Mouse (Mus musculus) intestine, postnatal 0 days (tissue): ENCODE data around the gene Naip2. TPM values are rescaled to one million over a fixed set of nuclear protein-coding genes. Genes with fewer than 3 reads are reported as not detected.
"Not testable (repeated sequence)": the region's sequence is repeated elsewhere in the genome, so short reads cannot be mapped to it uniquely, and the experiment has no call there.

Source experiments
- ATAC-seq: fragments of 200-750 bp; cut with Nextera tagmentation; 2 replicates; pipeline ENCODE4 v1.8.0; 2017; ENCODE audit warnings: mild to moderate bottlenecking, moderate TSS enrichment, moderate library complexity
- H3K27ac ChIP-seq: fragments of 300-500 bp; sonication (generic); 2 replicates; pipeline ENCODE4 v1.5.1; 2014; ENCODE audit warnings: mild to moderate bottlenecking, low read depth, low read length, moderate library complexity
- H3K27me3 ChIP-seq: fragments of 300-500 bp; sonication (generic); replicated peaks from 2 replicates; pipeline ENCODE4 v1.6.1; 2014; ENCODE audit warnings: low read length, mixed read lengths; ENCODE audit not compliant: control insufficient read depth, insufficient read depth
- H3K36me3 ChIP-seq: fragments of 300-500 bp; sonication (generic); 2 replicates; pipeline ENCODE4 v1.6.1; 2014; ENCODE audit warnings: mild to moderate bottlenecking, moderate library complexity; ENCODE audit not compliant: control insufficient read depth, insufficient read depth
- H3K4me1 ChIP-seq: fragments of 300-500 bp; sonication (generic); replicated peaks from 2 replicates; pipeline ENCODE4 v1.6.1; 2014; ENCODE audit warnings: antibody characterized with exemption, low read length, mixed read lengths; ENCODE audit not compliant: control insufficient read depth, insufficient read depth
- H3K4me2 ChIP-seq: fragments of 300-500 bp; sonication (generic); replicated peaks from 2 replicates; pipeline ENCODE4 v1.6.1; 2014; ENCODE audit warnings: low read depth, mild to moderate bottlenecking, moderate library complexity
- H3K4me3 ChIP-seq: fragments of 300-500 bp; sonication (generic); 2 replicates; pipeline ENCODE4 v1.5.1; 2014; ENCODE audit warnings: low read depth, low read length
- H3K9ac ChIP-seq: fragments of 300-500 bp; sonication (generic); 2 replicates; pipeline ENCODE4 v1.6.1; 2014; ENCODE audit warnings: mild to moderate bottlenecking, low read depth, low read length
- H3K9me3 ChIP-seq: fragments of 300-500 bp; sonication (generic); 2 replicates; pipeline ENCODE4 v1.6.1; 2016; ENCODE audit warnings: mixed run types; ENCODE audit not compliant: control insufficient read depth
- CTCF ChIP-seq: sonication (generic); IDR thresholded peaks from 2 replicates; pipeline ENCODE4 v1.5.1; 2016; ENCODE audit warnings: low read depth, mild to moderate bottlenecking, control low read depth, antibody characterized with exemption, moderate library complexity
- WGBS: fragments of 180-500 bp; shearing (Covaris S2); extraction: QIAGEN DNeasy Blood & Tissue Kit; methylation state at CpG from one replicate; pipeline ENCODE4 v1.1.7; 2014; 5-methylcytosine and 5-hydroxymethylcytosine counted together
- polyA plus RNA-seq: library from polyadenylated mRNA; unstranded; fragments of >200 nt; fragmentation: Nextera tagmentation; extraction: Ambion mirVana; gene quantifications from 2 replicates; pipeline ENCODE4 v1.2.1, GENCODE M21; 2015

The Naip2 gene
- 5.5 and 6.6 TPM in 2 replicates for polyA plus RNA-seq

DNA sequence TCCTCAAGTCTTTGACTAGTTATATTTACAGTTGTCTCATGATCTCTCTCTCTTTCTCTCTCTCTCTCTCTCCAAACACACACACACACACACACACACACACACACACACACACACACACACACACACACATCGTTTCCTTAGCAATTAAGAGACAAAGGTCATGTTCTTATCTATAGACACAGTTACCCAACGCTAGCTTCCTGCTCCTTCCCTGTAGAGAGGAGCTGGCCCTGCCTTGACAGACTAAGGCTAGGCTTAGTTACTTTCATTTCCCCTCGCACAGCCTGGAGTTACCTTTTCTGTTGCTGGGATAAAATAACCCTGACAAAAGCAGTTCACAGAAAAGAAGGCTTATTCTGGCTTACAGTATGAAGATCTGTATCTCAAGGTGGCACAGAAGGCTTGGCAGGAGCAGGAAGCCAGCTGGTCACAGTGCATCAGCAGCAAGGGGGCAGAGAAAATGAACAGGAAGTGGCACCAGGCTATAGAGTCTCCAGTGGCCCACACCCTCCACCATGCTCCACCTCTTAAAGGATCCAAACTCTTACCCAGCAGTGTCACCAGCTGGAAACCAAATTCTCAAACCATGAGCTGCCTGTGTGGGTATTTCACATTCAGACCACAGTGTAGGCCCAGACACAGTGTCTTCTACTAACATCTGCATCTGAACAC, at the start of gene Naip2:
Gene Naip2 (minus strand): TSS at position 434 of the 675 bp plus-strand sequence.
- H3K36me3 ChIP-seq, H3K9me3 ChIP-seq, H3K9ac ChIP-seq, H3K27me3 ChIP-seq, H3K4me1 ChIP-seq: not testable (repeated sequence)
- peak; percentile 97 for ATAC-seq
- Histone ChIP-seq H3K4me3 (peak within 1 kb of the TSS; percentile 27), H3K27ac (peak within 1 kb of the TSS; percentile 83), H3K4me2 (peak within 1 kb of the TSS; percentile 61)
- 25% methylated on average over 3 of the region's 3 CpGs for WGBS

DNA sequence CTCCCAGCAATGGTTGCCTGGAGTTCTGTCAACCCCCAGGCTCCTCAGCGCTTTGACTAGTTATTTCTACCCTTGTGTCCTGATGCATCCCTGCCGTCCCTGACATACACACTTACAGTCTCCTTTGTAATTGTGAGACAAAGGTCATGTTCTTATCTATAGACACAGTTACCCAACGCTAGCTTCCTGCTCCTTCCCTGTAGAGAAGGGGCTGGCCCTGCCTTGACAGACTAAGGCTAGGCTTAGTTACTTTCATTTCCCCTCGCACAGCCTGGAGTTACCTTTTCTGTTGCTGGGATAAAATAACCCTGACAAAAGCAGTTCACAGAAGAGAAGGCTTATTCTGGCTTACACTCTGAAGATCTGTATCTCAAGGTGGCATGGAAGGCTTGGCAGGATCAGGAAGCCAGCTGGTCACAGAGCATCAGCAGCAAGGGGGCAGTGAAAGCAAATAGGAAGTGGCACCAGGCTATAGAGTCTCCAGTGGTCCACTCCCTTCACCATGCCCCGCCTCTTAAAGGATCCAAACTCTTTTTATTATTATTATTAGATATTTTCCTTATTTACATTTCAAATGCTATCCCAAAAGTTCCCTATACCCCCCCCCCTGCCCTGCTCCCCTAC, 45.1 kb upstream of the Naip2 start:
- Histone ChIP-seq H3K4me3 (peak overlapping the region; percentile 24), H3K4me2 (peak overlapping the region; percentile 47), H3K27ac (peak overlapping the region; percentile 73)
- ATAC-seq: peak; percentile 99
- not testable (repeated sequence) for H3K9ac ChIP-seq, H3K9me3 ChIP-seq, H3K36me3 ChIP-seq, H3K4me1 ChIP-seq, H3K27me3 ChIP-seq
- peak; percentile 46 for TF ChIP-seq CTCF
- 38% methylated on average over 5 of the region's 5 CpGs for WGBS

- H3K9me3 ChIP-seq, ATAC-seq, H3K36me3 ChIP-seq, H3K9ac ChIP-seq, H3K27me3 ChIP-seq, H3K4me1 ChIP-seq: not testable (repeated sequence)
- Histone ChIP-seq H3K4me3 (peak within 1 kb of the TSS; percentile 24), H3K27ac (peak within 1 kb of the TSS; percentile 73), H3K4me2 (peak within 1 kb of the TSS; percentile 54)
- WGBS: 73% methylated on average over 4 of the region's 4 CpGs
These were observed 44.3 kb upstream of the Naip2 start, which contains the start of gene Naip5 for GRCm38 (mm10) chr13:100246223-100246622. Gene Naip5, minus strand, starts transcription at chr13:100246323.

GRCm38 (mm10) chr13:100243702-100244101, 41.8 kb upstream of the Naip2 start:
- no peaks in the 10 kb centered on the region for H3K36me3 ChIP-seq
- TF ChIP-seq CTCF: no peak

DNA sequence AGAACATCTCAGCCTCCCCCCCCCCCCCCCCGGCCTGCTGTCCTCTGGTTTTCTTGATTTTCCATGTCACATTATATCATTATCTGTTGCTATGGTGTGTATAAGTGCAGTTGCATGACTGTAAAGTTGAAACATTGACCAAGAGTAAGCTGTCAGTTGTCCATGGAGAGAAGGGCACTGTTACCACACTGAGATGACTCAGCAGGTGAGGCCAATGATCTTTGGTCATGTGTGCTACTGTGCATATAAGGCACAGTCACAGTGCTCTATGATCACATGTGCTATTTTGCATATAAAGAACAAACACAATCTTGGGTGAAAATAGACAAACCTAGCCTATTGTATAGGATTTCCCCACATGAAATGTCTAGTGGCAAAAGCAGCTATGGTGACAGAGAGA, 11.8 kb upstream of the Naip2 start:
- not testable (repeated sequence) for H3K9me3 ChIP-seq, H3K4me1 ChIP-seq, H3K4me3 ChIP-seq, H3K27ac ChIP-seq, H3K27me3 ChIP-seq, H3K4me2 ChIP-seq, H3K9ac ChIP-seq, H3K36me3 ChIP-seq
- 57% methylated on average over 1 of the region's 1 CpGs for WGBS
- ATAC-seq: peak; percentile 81

More at GRCm38 (mm10) chr13:100243702-100244101, 41.8 kb upstream of the Naip2 start:
- no peak for ATAC-seq
- Histone ChIP-seq H3K4me1 (no peaks in the 10 kb centered on the region), H3K9me3 (no peaks in the 10 kb centered on the region), H3K27ac (no peak overlapping the region), H3K4me2 (peak overlapping the region; percentile 18; the same call in 1 of the 2 replicates), H3K4me3 (no peak overlapping the region), H3K9ac (no peak overlapping the region), H3K27me3 (no peaks in the 10 kb centered on the region)

- no peak overlapping the region for H3K9ac ChIP-seq
- WGBS: 20% methylated on average over 8 of the region's 8 CpGs
These were observed 8.6 kb upstream of the Naip2 start for GRCm38 (mm10) chr13:100210540-100210939.

More at GRCm38 (mm10) chr13:100210540-100210939, 8.6 kb upstream of the Naip2 start:
- Histone ChIP-seq H3K4me2 (no peak overlapping the region), H3K27ac (no peak overlapping the region), H3K36me3 (0 out of 2 replicates have a peak, but pooled peaks cover 3% of the 10 kb centered on the region), H3K4me1 (no peaks in the 10 kb centered on the region), H3K9me3 (no peaks in the 10 kb centered on the region), H3K4me3 (no peak overlapping the region), H3K27me3 (no peaks in the 10 kb centered on the region)
- no peak for ATAC-seq
- no peak for TF ChIP-seq CTCF
